Mouse (Mus musculus) thymus, postnatal 0 days (tissue): ENCODE results near the gene Keap1. TPM values are rescaled to one million over a fixed set of nuclear protein-coding genes. Genes with fewer than 3 reads are reported as not detected.

Experiments used
- DNase-seq: peaks from one replicate; pipeline ENCODE4 v3.0.0-alpha.2; 2015; ENCODE audit warnings: low spot score
- polyA plus RNA-seq: library from polyadenylated mRNA; unstranded; fragments of >200 nt; fragmentation: Nextera tagmentation; extraction: Ambion mirVana; gene quantifications from 2 replicates; pipeline ENCODE4 v1.2.1, GENCODE M21; 2015

Keap1 gene
- polyA plus RNA-seq, 1 experiment from 2014 or later, result 64.2 TPM

- DNase-seq, result peak; percentile 30
Observed at GRCm38 (mm10) chr9:21196521-21197433, 42.4 kb downstream of the Keap1 start.

- DNase-seq, result peak; percentile 30
Observed at GRCm38 (mm10) chr9:21195736-21196505, 43.2 kb downstream of the Keap1 start.

GRCm38 (mm10) chr9:21194787-21195493, 44.2 kb downstream of the Keap1 start:
- DNase-seq, result no peak

DNA sequence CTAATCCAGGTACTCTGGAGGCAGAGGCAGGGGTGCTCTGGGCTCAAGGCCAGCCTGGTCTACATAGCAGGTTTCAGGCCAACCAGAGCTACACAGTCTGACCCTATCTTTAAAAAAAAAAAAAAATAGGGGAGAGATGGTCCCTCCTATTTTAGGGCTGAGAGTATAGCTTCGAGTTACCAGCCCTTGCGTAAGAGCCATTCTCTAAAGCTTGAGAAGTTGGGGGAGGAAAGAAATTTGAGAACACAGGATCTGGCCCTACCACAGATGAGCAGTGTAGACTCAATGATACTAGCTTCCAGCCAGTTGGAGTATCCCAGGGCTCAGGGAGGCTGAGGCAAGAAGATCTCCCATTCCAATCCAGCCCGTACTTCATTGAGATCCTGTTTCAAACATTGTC, 45.4 kb downstream of the Keap1 start:
- no peak for DNase-seq

GRCm38 (mm10) chr9:21190670-21191069, 48.5 kb downstream of the Keap1 start:
- DNase-seq, result no peak

GRCm38 (mm10) chr9:21189905-21190304, 49.3 kb downstream of the Keap1 start:
- DNase-seq, result peak; percentile 57

DNA sequence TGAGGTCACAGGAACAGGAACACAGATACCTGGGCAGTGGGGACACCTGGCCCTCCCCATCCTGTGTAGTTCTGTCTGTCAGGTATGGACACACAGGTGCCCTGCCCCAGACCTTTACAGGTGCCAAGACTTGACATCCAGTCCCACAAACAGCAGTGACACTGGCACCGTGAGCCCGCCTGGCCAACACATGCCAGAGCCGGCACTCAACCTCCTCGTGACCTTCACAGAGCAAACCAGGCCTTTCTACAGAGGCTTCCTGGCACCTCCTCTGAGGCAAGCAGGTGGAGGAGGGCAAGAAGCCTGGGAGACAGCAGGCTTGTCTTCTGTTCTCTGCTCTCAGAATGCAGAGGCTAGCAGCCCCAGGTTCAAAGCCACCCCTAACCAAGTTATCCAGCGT, 53.7 kb downstream of the Keap1 start:
- no peak for DNase-seq

GRCm38 (mm10) chr9:21184733-21185132, 54.4 kb downstream of the Keap1 start:
- no peak for DNase-seq

- DNase-seq, result peak; percentile 54
Observed at GRCm38 (mm10) chr9:21183905-21184413, 55.2 kb downstream of the Keap1 start.

GRCm38 (mm10) chr9:21183421-21183820, 55.7 kb downstream of the Keap1 start:
- peak; percentile 57 for DNase-seq

DNA sequence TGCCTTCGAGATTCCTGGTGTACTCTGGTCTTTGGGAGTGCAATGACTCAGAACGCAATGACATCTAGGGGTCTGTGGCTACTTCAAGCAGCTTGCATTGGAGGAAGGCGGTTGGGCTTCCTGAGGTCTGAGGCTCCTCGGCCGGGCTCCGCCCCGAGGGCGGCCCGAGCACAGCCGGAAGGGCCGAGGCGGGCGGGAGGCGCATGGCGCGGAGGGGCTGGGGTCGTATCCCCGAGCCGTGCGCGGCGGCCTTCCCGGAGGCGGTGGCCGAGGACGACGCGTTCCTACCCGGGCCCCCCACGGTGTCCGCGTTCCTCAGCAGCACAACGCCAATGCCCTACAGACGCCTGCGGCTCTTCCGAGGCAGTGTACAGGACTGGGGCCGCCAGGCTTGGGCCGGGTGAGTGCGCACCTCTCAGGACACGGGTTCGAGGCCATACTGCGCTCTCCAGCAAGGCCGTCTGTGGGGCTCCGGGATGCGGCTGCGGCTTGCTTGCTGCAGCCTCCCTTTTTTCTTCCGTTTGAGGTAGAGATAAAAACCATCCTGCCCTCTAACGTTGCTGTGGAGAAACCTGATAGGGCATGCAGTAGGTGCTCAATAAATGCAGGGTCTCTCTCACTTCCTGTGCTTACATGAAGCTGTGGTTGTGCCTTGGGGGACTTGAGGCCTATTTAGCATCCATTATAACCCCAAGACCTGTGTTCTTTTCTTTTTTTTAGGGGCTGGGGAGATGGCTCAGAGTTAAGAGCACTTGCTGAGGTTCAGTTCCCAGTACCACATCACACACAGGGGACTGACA, 57.5 kb downstream of the Keap1 start:
- DNase-seq, result peak; percentile 34

DNA sequence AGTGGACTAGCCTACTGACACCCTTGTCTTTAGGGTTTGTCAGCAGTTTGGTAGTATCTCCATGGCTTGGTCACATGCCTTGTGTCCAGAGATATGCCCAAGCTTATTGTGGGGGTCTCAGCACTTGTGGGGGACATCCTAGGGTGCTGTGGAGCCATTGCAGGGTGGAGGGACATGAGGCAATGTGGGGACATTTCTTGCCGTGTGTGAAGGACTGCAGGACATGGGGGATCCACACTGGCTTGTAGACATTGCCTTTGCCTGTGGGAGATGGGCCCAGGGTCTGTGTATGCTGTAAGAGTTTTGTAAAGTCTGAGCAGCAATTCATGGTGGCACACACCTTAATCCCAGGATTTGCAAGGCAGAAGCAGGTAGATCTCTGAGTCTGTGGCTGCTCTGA, 58.3 kb downstream of the Keap1 start:
- no peak for DNase-seq

- no peak for DNase-seq
Observed at GRCm38 (mm10) chr9:21180402-21180801, 58.8 kb downstream of the Keap1 start.

Other genes with a start within 250 kb of the Keap1 start
- 116 and 130 TPM in 2 replicates for gene Mrpl4, start 236.6 kb downstream of the Keap1 start, polyA plus RNA-seq
- 64.8 and 64.9 TPM in 2 replicates for gene Icam1, start 223.4 kb downstream of the Keap1 start, polyA plus RNA-seq
- gene Icam4, start 210.0 kb downstream of the Keap1 start, polyA plus RNA-seq, result 0.31 and 0.48 TPM in 2 replicates
- 0.14 and 0.33 TPM in 2 replicates for gene Icam5, start 207.3 kb downstream of the Keap1 start, polyA plus RNA-seq
- 0.59 and 0.69 TPM in 2 replicates for gene Zglp1, start 172.3 kb downstream of the Keap1 start, polyA plus RNA-seq
- gene Gm49373, start 166.3 kb downstream of the Keap1 start, polyA plus RNA-seq, result 0.09 and 0.26 TPM in 2 replicates
- gene Fdx1l, start 165.7 kb downstream of the Keap1 start, polyA plus RNA-seq, result 44.7 and 47.0 TPM in 2 replicates
- 1.2 and 1.6 TPM in 2 replicates for gene Gm38431, start 147.4 kb downstream of the Keap1 start, polyA plus RNA-seq
- gene Raver1, start 147.4 kb downstream of the Keap1 start, polyA plus RNA-seq, result 33.2 and 45.9 TPM in 2 replicates
- gene Tyk2, start 108.1 kb downstream of the Keap1 start, polyA plus RNA-seq, result 13.8 and 14.0 TPM in 2 replicates
- 281 and 307 TPM in 2 replicates for gene Cdc37, start 89.4 kb downstream of the Keap1 start, polyA plus RNA-seq
- gene Pde4a, start 73.6 kb downstream of the Keap1 start, polyA plus RNA-seq, result 0.95 and 1.0 TPM in 2 replicates
- 0.09 TPM in 1 of 2 replicates, not detected in the other for gene S1pr5, start 9.1 kb upstream of the Keap1 start, polyA plus RNA-seq
- gene Atg4d, start 25.9 kb upstream of the Keap1 start, polyA plus RNA-seq, result 49.2 and 56.2 TPM in 2 replicates
- gene Kri1, start 48.6 kb upstream of the Keap1 start, polyA plus RNA-seq, result 17.9 and 25.1 TPM in 2 replicates
- 216 and 234 TPM in 2 replicates for gene Cdkn2d, start 52.0 kb upstream of the Keap1 start, polyA plus RNA-seq
- gene Ap1m2, start 73.0 kb upstream of the Keap1 start, polyA plus RNA-seq, result 20.2 and 21.0 TPM in 2 replicates
- 161 and 167 TPM in 2 replicates for gene Slc44a2, start 81.3 kb upstream of the Keap1 start, polyA plus RNA-seq
- gene Ilf3, start 128.5 kb upstream of the Keap1 start, polyA plus RNA-seq, result 138 TPM in 2 replicates
- gene Qtrt1, start 172.5 kb upstream of the Keap1 start, polyA plus RNA-seq, result 27.0 and 29.1 TPM in 2 replicates
- gene Dnm2, start 185.5 kb upstream of the Keap1 start, polyA plus RNA-seq, result 107 TPM in 2 replicates